Mouse (Mus musculus) ES-CJ7 (cell line): Measurements from ENCODE around the gene Zan.

Source experiments
- DNase-seq: peaks from one replicate; pipeline ENCODE4 v3.0.0; 2011; ENCODE audit warnings: low read depth, low spot score

The Zan gene

GRCm38 (mm10) chr5:137332857-137333511, 143.9 kb downstream of the Zan start:
- no peak for DNase-seq

- DNase-seq = no peak
Observed at GRCm38 (mm10) chr5:137330910-137331309, 146.0 kb downstream of the Zan start.
